Mouse (Mus musculus): ENCODE data around the gene Gm4894. TPM values are rescaled to one million over a fixed set of nuclear protein-coding genes. Genes with fewer than 3 reads are reported as not detected.

Gene Gm4894
- not detected for polyA plus RNA-seq (2015; fragmentation: Illumina TruSeq; extraction: RNeasy Lipid Tissue Mini Kit (QIAGEN cat#74804); ENCODE audit: low read depth, low replicate concordance)

DNA sequence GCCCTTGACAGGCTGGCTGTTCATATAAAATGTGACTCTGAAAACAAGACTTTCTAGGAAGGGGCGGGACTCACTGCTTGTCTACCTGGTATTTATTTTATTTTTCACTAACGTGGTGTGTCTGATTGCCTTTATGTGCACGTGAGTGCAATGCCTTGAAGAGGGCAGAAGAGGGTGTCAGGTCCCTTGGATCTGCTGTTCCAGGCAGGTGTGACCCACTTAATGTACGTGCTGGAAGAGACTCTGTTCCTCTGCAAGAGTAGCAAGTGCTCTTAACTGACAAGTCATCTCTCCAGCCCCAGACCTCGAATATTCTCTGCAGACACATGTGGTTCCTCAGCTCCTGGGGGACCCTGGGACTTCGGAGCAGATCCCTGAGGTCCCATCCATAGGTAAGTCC, at the start of gene Gm4894:
Gene Gm4894, plus strand, starts transcription at position 301 of the 400 bp plus-strand sequence.

Other genes starting within 250 kb of the Gm4894 start
- gene Zw10, start 194.9 kb upstream of the Gm4894 start, polyA plus RNA-seq (2015; fragmentation: Illumina TruSeq; extraction: RNeasy Lipid Tissue Mini Kit (QIAGEN cat#74804); ENCODE audit: low read depth, low replicate concordance) = 20.8 TPM
- 2.9 TPM for gene Tmprss5, start 169.3 kb upstream of the Gm4894 start, polyA plus RNA-seq (2015; fragmentation: Illumina TruSeq; extraction: RNeasy Lipid Tissue Mini Kit (QIAGEN cat#74804); ENCODE audit: low read depth, low replicate concordance)
- 29.6 TPM for gene Drd2, start 90.1 kb downstream of the Gm4894 start, polyA plus RNA-seq (2015; fragmentation: Illumina TruSeq; extraction: RNeasy Lipid Tissue Mini Kit (QIAGEN cat#74804); ENCODE audit: low read depth, low replicate concordance)
- gene Ankk1, start 176.5 kb downstream of the Gm4894 start, polyA plus RNA-seq (2015; fragmentation: Illumina TruSeq; extraction: RNeasy Lipid Tissue Mini Kit (QIAGEN cat#74804); ENCODE audit: low read depth, low replicate concordance) = not detected
- 2.4 TPM for gene Ttc12, start 235.7 kb downstream of the Gm4894 start, polyA plus RNA-seq (2015; fragmentation: Illumina TruSeq; extraction: RNeasy Lipid Tissue Mini Kit (QIAGEN cat#74804); ENCODE audit: low read depth, low replicate concordance)